Mouse (Mus musculus): ENCODE measurements around the gene Ltf. TPM values are rescaled to one million over a fixed set of nuclear protein-coding genes. Genes with fewer than 3 reads are reported as not detected.

The Ltf gene
- total RNA-seq (2014; rRNA removed; ENCODE audit: low replicate concordance) = 3.3 and 25.2 TPM in 2 replicates
- 0.72 and 1.5 TPM in 2 replicates for polyA plus RNA-seq (2015; fragmentation: Nextera tagmentation; extraction: Ambion mirVana)

GRCm38 (mm10) chr9:111019022-111019421 lies at the start of gene Ltf:
TSS of gene Ltf (plus strand) at chr9:111019271.
- no peaks in the 10 kb centered on the region for H3K36me3 ChIP-seq (replicated peaks; ENCODE audit: control insufficient read depth, insufficient read depth, low read length)
- no peak within 1 kb of the TSS for H3K27ac ChIP-seq (ENCODE audit: low read depth)
- H3K4me1 ChIP-seq (ENCODE audit: control insufficient read depth, insufficient read depth) = no peaks in the 10 kb centered on the region
- 53% methylated on average over 5 of the region's 5 CpGs for WGBS
- DNase-seq (ENCODE audit: low spot score) = no peak
- no peak for ATAC-seq (ENCODE audit: insufficient read depth, low read depth)
- no peaks in the 10 kb centered on the region for H3K27me3 ChIP-seq (ENCODE audit: control insufficient read depth, insufficient read depth, low read length)
- TF ChIP-seq CTCF (IDR thresholded peaks at IDR 0.05; ENCODE audit: low read depth) (no peak), EP300 (IDR thresholded peaks at IDR 0.05; ENCODE audit: low read depth) (no peak)
- no peaks in the 10 kb centered on the region for H3K9me3 ChIP-seq (replicated peaks; ENCODE audit: control insufficient read depth, low read length)
- no peak within 1 kb of the TSS for H3K4me2 ChIP-seq (ENCODE audit: low read depth, low read length)
- no peak within 1 kb of the TSS for H3K9ac ChIP-seq (replicated peaks; ENCODE audit: low read depth, low read length)
- H3K4me3 ChIP-seq (ENCODE audit: low read depth, low read length) = no peak within 1 kb of the TSS

GRCm38 (mm10) chr9:110979411-110979810 lies 39.7 kb upstream of the Ltf start:
- no peak for TF ChIP-seq CTCF (IDR thresholded peaks at IDR 0.05; ENCODE audit: low read depth)
- TF ChIP-seq EP300 (IDR thresholded peaks at IDR 0.05; ENCODE audit: low read depth) = no peak
- no peak overlapping the region for H3K4me2 ChIP-seq (ENCODE audit: low read depth, low read length)
- H3K9me3 ChIP-seq (replicated peaks; ENCODE audit: control insufficient read depth, low read length) = no peaks in the 10 kb centered on the region
- H3K27me3 ChIP-seq (ENCODE audit: control insufficient read depth, insufficient read depth, low read length) = no peaks in the 10 kb centered on the region
- DNase-seq (ENCODE audit: low spot score) = no peak
- no peak overlapping the region for H3K4me3 ChIP-seq (ENCODE audit: low read depth, low read length)
- WGBS = 92% methylated on average over 11 of the region's 11 CpGs
- H3K9ac ChIP-seq (replicated peaks; ENCODE audit: low read depth, low read length) = no peak overlapping the region
- no peaks in the 10 kb centered on the region for H3K4me1 ChIP-seq (ENCODE audit: control insufficient read depth, insufficient read depth)
- no peak overlapping the region for H3K27ac ChIP-seq (ENCODE audit: low read depth)
- ATAC-seq (ENCODE audit: insufficient read depth, low read depth) = no peak
- H3K36me3 ChIP-seq (replicated peaks; ENCODE audit: control insufficient read depth, insufficient read depth, low read length) = 0 out of 2 replicates have a peak, but pooled peaks cover 3% of the 10 kb centered on the region

GRCm38 (mm10) chr9:110982351-110982750 lies 36.7 kb upstream of the Ltf start:
- WGBS = 72% methylated on average over 4 of the region's 4 CpGs
- Histone ChIP-seq H3K9me3 (replicated peaks; ENCODE audit: control insufficient read depth, low read length) (no peaks in the 10 kb centered on the region; the same call in 1 of the 2 replicates), H3K9ac (replicated peaks; ENCODE audit: low read depth, low read length) (no peak overlapping the region), H3K4me3 (ENCODE audit: low read depth, low read length) (no peak overlapping the region), H3K27me3 (ENCODE audit: control insufficient read depth, insufficient read depth, low read length) (no peaks in the 10 kb centered on the region), H3K36me3 (replicated peaks; ENCODE audit: control insufficient read depth, insufficient read depth, low read length) (0 out of 2 replicates have a peak, but pooled peaks cover 3% of the 10 kb centered on the region), H3K4me2 (ENCODE audit: low read depth, low read length) (no peak overlapping the region), H3K27ac (ENCODE audit: low read depth) (no peak overlapping the region), H3K4me1 (ENCODE audit: control insufficient read depth, insufficient read depth) (no peaks in the 10 kb centered on the region)
- TF ChIP-seq EP300 (IDR thresholded peaks at IDR 0.05; ENCODE audit: low read depth) (no peak), CTCF (IDR thresholded peaks at IDR 0.05; ENCODE audit: low read depth) (no peak)
- DNase-seq (ENCODE audit: low spot score) (no peak), ATAC-seq (ENCODE audit: insufficient read depth, low read depth) (no peak)

- Histone ChIP-seq H3K4me3 (ENCODE audit: low read depth, low read length) (no peak overlapping the region), H3K27ac (ENCODE audit: low read depth) (no peak overlapping the region), H3K36me3 (replicated peaks; ENCODE audit: control insufficient read depth, insufficient read depth, low read length) (0 out of 2 replicates have a peak, but pooled peaks cover 3% of the 10 kb centered on the region), H3K9me3 (replicated peaks; ENCODE audit: control insufficient read depth, low read length) (no peaks in the 10 kb centered on the region; the same call in 1 of the 2 replicates), H3K4me2 (ENCODE audit: low read depth, low read length) (no peak overlapping the region), H3K9ac (replicated peaks; ENCODE audit: low read depth, low read length) (no peak overlapping the region), H3K4me1 (ENCODE audit: control insufficient read depth, insufficient read depth) (0 out of 2 replicates have a peak, but pooled peaks cover 3% of the 10 kb centered on the region), H3K27me3 (ENCODE audit: control insufficient read depth, insufficient read depth, low read length) (no peaks in the 10 kb centered on the region)
- ATAC-seq (ENCODE audit: insufficient read depth, low read depth) (no peak), DNase-seq (ENCODE audit: low spot score) (no peak)
- TF ChIP-seq CTCF (IDR thresholded peaks at IDR 0.05; ENCODE audit: low read depth) (no peak), EP300 (IDR thresholded peaks at IDR 0.05; ENCODE audit: low read depth) (no peak)
- WGBS = 96% methylated on average over 9 of the region's 9 CpGs
Measured at GRCm38 (mm10) chr9:110984096-110984495, 35.0 kb upstream of the Ltf start.

GRCm38 (mm10) chr9:110985541-110985940 lies 33.5 kb upstream of the Ltf start:
- DNase-seq (ENCODE audit: low spot score) = no peak
- Histone ChIP-seq H3K4me1 (ENCODE audit: control insufficient read depth, insufficient read depth) (0 out of 2 replicates have a peak, but pooled peaks cover 6% of the 10 kb centered on the region), H3K36me3 (replicated peaks; ENCODE audit: control insufficient read depth, insufficient read depth, low read length) (0 out of 2 replicates have a peak, but pooled peaks cover 3% of the 10 kb centered on the region), H3K4me2 (ENCODE audit: low read depth, low read length) (no peak overlapping the region), H3K9me3 (replicated peaks; ENCODE audit: control insufficient read depth, low read length) (no peaks in the 10 kb centered on the region; the same call in 1 of the 2 replicates), H3K4me3 (ENCODE audit: low read depth, low read length) (no peak overlapping the region), H3K27me3 (ENCODE audit: control insufficient read depth, insufficient read depth, low read length) (no peaks in the 10 kb centered on the region), H3K27ac (ENCODE audit: low read depth) (no peak overlapping the region), H3K9ac (replicated peaks; ENCODE audit: low read depth, low read length) (no peak overlapping the region)
- no peak for TF ChIP-seq EP300 (IDR thresholded peaks at IDR 0.05; ENCODE audit: low read depth)
- TF ChIP-seq CTCF (IDR thresholded peaks at IDR 0.05; ENCODE audit: low read depth) = no peak
- WGBS = 94% methylated on average over 5 of the region's 5 CpGs
- no peak for ATAC-seq (ENCODE audit: insufficient read depth, low read depth)

- H3K9ac ChIP-seq (replicated peaks; ENCODE audit: low read depth, low read length) = no peak overlapping the region
- H3K27me3 ChIP-seq (ENCODE audit: control insufficient read depth, insufficient read depth, low read length) = no peaks in the 10 kb centered on the region
- H3K4me2 ChIP-seq (ENCODE audit: low read depth, low read length) = no peak overlapping the region
- DNase-seq (ENCODE audit: low spot score) (no peak), ATAC-seq (ENCODE audit: insufficient read depth, low read depth) (no peak)
- 0 out of 2 replicates have a peak, but pooled peaks cover 6% of the 10 kb centered on the region for H3K4me1 ChIP-seq (ENCODE audit: control insufficient read depth, insufficient read depth)
- 76% methylated on average over 8 of the region's 8 CpGs for WGBS
- H3K9me3 ChIP-seq (replicated peaks; ENCODE audit: control insufficient read depth, low read length) = no peaks in the 10 kb centered on the region; the same call in 1 of the 2 replicates
- H3K4me3 ChIP-seq (ENCODE audit: low read depth, low read length) = no peak overlapping the region
- 0 out of 2 replicates have a peak, but pooled peaks cover 3% of the 10 kb centered on the region for H3K36me3 ChIP-seq (replicated peaks; ENCODE audit: control insufficient read depth, insufficient read depth, low read length)
- TF ChIP-seq EP300 (IDR thresholded peaks at IDR 0.05; ENCODE audit: low read depth) (no peak), CTCF (IDR thresholded peaks at IDR 0.05; ENCODE audit: low read depth) (no peak)
- H3K27ac ChIP-seq (ENCODE audit: low read depth) = no peak overlapping the region
Measured at GRCm38 (mm10) chr9:110985951-110986350, 33.1 kb upstream of the Ltf start.
